Mouse (Mus musculus) erythroblast, adult 5-6 weeks (primary cell): ENCODE data around the gene Tst. TPM values are rescaled to one million over a fixed set of nuclear protein-coding genes. Genes with fewer than 3 reads are reported as not detected.

Source experiments
- ATAC-seq: replicated peaks from 2 replicates; pipeline ENCODE4 v1.8.0; 2016; ENCODE audit warnings: moderate number of reproducible peaks, mild to moderate bottlenecking, moderate TSS enrichment, inconsistent platforms; ENCODE audit not compliant: poor library complexity, low FRiP score, severe bottlenecking
- total RNA-seq, 2 experiments: library from RNA; stranded (forward) in 1 of 2; stranded (reverse) in 1 of 2; fragments of 150-400 nt in 1 of 2; fragments of 200-764, 138-1000 nt in 1 of 2; gene quantifications; 2 replicates each; pipeline versions ENCODE4 v1.2.3 to v1.2.4; 2015 to 2017; ENCODE audit warnings: low replicate concordance in 2 of 2

The Tst gene
- total RNA-seq, 2 experiments from 2014 or later, result 3.5 to 6.0 TPM

DNA sequence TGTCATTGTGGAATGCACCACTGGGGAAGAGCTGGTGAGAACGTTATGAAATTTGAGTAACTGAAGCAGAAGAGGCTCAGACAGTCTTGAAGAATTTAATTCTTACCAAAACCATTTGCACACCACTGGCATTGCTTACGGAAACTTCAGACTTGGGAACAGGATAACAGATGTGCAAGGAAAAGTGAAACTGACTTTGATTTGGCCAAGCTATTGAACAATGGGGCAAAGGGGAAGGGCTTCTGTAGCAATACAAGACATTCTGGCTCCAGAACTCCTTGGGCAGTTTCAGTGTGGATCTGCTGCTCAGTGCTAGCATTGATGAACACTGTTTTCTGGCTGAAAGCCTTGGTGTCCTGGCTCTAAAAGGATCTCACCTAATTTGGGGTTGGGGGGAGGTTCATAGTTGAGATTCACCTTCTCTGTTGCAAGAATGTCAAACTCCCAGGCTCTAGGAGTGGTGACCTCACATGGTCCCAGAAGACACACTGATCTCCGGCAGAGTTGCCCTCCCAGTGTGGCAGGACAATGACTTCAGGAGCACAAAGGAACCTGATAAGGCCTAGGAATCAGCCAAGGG is 54.0 kb downstream of the Tst start:
- no peak for ATAC-seq

Other genes starting within 250 kb of the Tst start
- 15.7 and 24.4 TPM in 2 replicates for gene Ift27, start 231.8 kb downstream of the Tst start, total RNA-seq (2015; ENCODE audit: low replicate concordance)
- gene Ift27, start 231.8 kb downstream of the Tst start, total RNA-seq (2017; ENCODE audit: low replicate concordance), result 2.0 and 4.6 TPM in 2 replicates
- gene Pvalb, start 199.5 kb downstream of the Tst start, total RNA-seq (2015; ENCODE audit: low replicate concordance), result not detected in 2 replicates
- gene Pvalb, start 199.5 kb downstream of the Tst start, total RNA-seq (2017; ENCODE audit: low replicate concordance), result not detected in 2 replicates
- gene Ncf4, start 161.1 kb downstream of the Tst start, total RNA-seq (2015; ENCODE audit: low replicate concordance), result 95.7 and 115 TPM in 2 replicates
- gene Ncf4, start 161.1 kb downstream of the Tst start, total RNA-seq (2017; ENCODE audit: low replicate concordance), result 33.8 and 63.7 TPM in 2 replicates
- gene Csf2rb2, start 100.2 kb downstream of the Tst start, total RNA-seq (2015; ENCODE audit: low replicate concordance), result 6.5 and 6.9 TPM in 2 replicates
- 0.98 and 1.4 TPM in 2 replicates for gene Csf2rb2, start 100.2 kb downstream of the Tst start, total RNA-seq (2017; ENCODE audit: low replicate concordance)
- 32.8 and 34.8 TPM in 2 replicates for gene Csf2rb, start 80.2 kb downstream of the Tst start, total RNA-seq (2015; ENCODE audit: low replicate concordance)
- gene Csf2rb, start 80.2 kb downstream of the Tst start, total RNA-seq (2017; ENCODE audit: low replicate concordance), result 11.4 and 47.2 TPM in 2 replicates
- gene Tex33, start 10.0 kb downstream of the Tst start, total RNA-seq (2015; ENCODE audit: low replicate concordance), result not detected in 2 replicates
- gene Tex33, start 10.0 kb downstream of the Tst start, total RNA-seq (2017; ENCODE audit: low replicate concordance), result not detected in 2 replicates
- gene Mpst, start 509 bp upstream of the Tst start, total RNA-seq (2015; ENCODE audit: low replicate concordance), result 7.7 and 10.4 TPM in 2 replicates
- 22.4 and 39.6 TPM in 2 replicates for gene Mpst, start 509 bp upstream of the Tst start, total RNA-seq (2017; ENCODE audit: low replicate concordance)
- gene Kctd17, start 22.7 kb upstream of the Tst start, total RNA-seq (2015; ENCODE audit: low replicate concordance), result 1.0 TPM in 1 of 2 replicates, not detected in the other
- gene Kctd17, start 22.7 kb upstream of the Tst start, total RNA-seq (2017; ENCODE audit: low replicate concordance), result 0.98 and 2.0 TPM in 2 replicates
- gene Tmprss6, start 62.7 kb upstream of the Tst start, total RNA-seq (2015; ENCODE audit: low replicate concordance), result 1.0 TPM in 1 of 2 replicates, not detected in the other
- 0.70 TPM in 1 of 2 replicates, not detected in the other for gene Tmprss6, start 62.7 kb upstream of the Tst start, total RNA-seq (2017; ENCODE audit: low replicate concordance)
- 0.42 and 9.0 TPM in 2 replicates for gene Il2rb, start 89.4 kb upstream of the Tst start, total RNA-seq (2015; ENCODE audit: low replicate concordance)
- 0.28 and 1.0 TPM in 2 replicates for gene Il2rb, start 89.4 kb upstream of the Tst start, total RNA-seq (2017; ENCODE audit: low replicate concordance)
- gene C1qtnf6, start 125.5 kb upstream of the Tst start, total RNA-seq (2015; ENCODE audit: low replicate concordance), result not detected in 2 replicates
- gene C1qtnf6, start 125.5 kb upstream of the Tst start, total RNA-seq (2017; ENCODE audit: low replicate concordance), result 0.28 and 0.43 TPM in 2 replicates
- gene Sstr3, start 138.8 kb upstream of the Tst start, total RNA-seq (2015; ENCODE audit: low replicate concordance), result not detected in 2 replicates
- not detected in 2 replicates for gene Sstr3, start 138.8 kb upstream of the Tst start, total RNA-seq (2017; ENCODE audit: low replicate concordance)
- gene Rac2, start 166.9 kb upstream of the Tst start, total RNA-seq (2015; ENCODE audit: low replicate concordance), result 142 and 153 TPM in 2 replicates
- 34.3 and 78.9 TPM in 2 replicates for gene Rac2, start 166.9 kb upstream of the Tst start, total RNA-seq (2017; ENCODE audit: low replicate concordance)
- 17.1 and 19.4 TPM in 2 replicates for gene Cyth4, start 191.1 kb upstream of the Tst start, total RNA-seq (2015; ENCODE audit: low replicate concordance)
- 18.1 and 20.1 TPM in 2 replicates for gene Cyth4, start 191.1 kb upstream of the Tst start, total RNA-seq (2017; ENCODE audit: low replicate concordance)